Mouse (Mus musculus): Measurements from ENCODE around the gene Tuba1a.
"Not testable (repeated sequence)": the region's sequence is repeated elsewhere in the genome, so short reads cannot be mapped to it uniquely, and the experiment has no call there.

The Tuba1a gene

DNA sequence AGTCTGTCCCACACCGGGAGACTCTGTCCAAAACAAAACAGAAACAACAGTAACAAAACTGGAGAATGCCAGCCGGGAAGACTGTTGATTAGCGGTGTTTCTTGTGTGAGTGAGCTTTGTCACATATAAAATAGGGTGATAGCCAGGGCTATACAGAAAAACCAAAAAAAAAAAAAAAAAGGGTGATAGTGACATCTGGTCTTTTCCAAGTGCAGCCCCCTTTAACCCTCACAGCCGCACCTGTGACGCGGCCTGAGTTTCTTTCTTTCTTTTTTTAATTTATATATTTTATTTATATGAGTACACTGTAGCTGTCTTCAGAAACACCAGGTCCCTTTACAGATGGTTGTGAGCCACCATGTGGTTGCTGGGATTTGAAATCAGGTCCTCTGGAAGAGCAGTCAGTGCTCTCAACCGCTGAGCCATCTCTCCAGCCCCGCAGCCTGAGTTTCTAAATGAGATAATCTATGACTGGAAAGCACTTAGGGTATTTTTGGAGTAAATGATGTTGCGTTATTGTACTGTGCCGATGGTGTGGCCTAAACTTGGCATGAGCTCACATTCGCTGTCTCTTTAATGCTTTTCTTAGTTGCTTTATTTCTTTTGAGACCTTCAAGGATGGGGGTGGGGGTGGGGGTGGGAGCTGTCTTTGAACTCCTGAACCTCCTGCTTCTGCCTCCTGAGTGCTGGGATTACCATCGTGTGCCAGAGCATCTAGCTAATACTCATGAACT lies 32.6 kb upstream of the Tuba1a start:
- no peak for DNase-seq (ENCODE audit: low spot score in 2 of 2)

DNA sequence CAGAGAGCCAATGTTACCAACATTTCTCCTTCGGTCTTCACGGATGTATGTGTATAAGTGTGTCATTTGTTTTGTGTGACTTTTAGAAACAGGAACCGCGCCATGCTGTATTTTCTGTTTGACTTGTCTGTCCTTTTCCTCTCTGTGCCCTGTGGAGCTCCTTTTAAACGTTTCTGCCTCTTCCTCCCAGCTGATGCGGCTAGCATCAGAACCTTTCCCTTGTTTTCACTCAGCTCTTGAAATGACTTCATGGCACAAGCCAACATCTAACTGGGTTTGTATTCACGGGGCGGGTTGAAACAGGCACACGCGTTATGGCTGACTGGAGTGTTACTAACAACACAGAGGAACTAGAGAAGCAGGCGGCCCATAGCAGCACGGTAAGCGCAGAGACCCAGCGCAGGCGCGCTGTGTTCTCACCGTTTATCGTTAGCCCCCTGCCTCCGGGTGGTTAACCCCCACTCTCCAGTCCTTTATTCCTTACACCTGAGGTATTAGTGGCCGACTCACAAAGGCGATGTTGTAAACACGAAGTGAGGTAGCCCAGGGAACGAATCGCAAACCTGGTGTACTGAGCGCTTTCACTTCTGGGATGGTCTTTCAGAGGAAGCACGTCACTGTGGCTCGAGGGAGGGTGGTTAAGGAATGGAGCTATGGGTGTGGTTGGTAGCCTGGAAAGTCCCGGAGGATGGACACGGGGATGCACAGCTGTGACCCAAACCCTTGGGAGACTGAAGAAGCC lies 31.9 kb upstream of the Tuba1a start:
- DNase-seq (ENCODE audit: low spot score in 2 of 2), result peak; percentile 44 to 53

DNA sequence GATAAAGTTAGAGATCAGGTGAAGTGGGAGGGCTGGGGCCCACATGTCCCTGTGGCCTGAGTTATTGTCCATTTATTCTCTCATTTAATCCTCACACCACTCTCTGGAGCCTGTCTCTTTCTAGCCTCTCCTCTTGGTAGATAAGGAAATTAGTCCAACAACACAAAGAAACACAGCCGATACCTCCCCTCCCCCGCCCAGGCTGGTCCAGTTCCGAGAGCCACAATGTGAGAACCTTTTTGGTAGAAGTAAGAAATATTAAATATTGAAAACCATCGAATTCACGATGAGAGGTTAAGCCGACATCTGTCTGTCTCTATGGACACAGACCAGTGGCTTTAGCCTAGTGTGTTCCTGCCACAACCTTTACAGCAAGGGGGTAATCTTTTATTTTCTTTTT lies 31.2 kb upstream of the Tuba1a start:
- DNase-seq (ENCODE audit: low spot score in 2 of 2), result no peak

- DNase-seq (ENCODE audit: low spot score in 2 of 2), result no peak
Measured at GRCm38 (mm10) chr15:98983431-98984081, 30.1 kb upstream of the Tuba1a start.

- DNase-seq (ENCODE audit: low spot score in 2 of 2), result no peak
Measured at GRCm38 (mm10) chr15:98982100-98982499, 28.6 kb upstream of the Tuba1a start.

DNA sequence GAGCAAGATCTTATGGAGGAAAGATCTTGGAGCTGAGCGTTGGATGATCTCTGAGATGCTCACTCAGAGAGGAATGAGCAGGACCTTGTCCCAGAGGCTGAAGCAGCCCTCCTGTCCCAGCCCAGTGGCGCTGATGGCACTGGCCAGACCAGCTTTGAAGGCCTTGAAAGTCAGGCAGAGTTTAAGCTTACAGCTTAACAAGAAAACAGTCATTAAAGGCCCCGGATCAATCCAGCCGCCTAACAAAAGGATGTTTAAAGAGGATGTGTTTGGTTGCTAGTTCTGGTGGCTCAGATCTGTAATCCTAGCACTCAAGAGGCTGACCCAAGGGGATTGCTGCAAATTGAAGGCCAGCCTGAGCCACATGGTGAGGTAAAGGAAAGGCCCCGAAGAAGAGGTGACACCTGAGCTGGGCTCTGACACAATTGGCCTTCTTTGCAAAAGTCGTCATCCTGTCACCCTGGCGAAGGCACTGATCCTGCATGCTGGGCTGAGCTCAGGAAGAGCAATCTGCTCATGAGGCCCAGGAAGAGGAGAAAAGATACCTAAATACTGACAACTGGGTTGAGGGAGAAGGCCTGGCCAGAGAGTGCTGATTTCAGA lies 26.6 kb upstream of the Tuba1a start:
- no peak for DNase-seq (ENCODE audit: low spot score in 2 of 2)

GRCm38 (mm10) chr15:98978409-98979172 lies 25.1 kb upstream of the Tuba1a start:
- no peak for DNase-seq (ENCODE audit: low spot score in 2 of 2)

- no peak for DNase-seq (ENCODE audit: low spot score in 2 of 2)
Measured at GRCm38 (mm10) chr15:98977759-98978408, 24.4 kb upstream of the Tuba1a start.

GRCm38 (mm10) chr15:98976763-98977758 lies 23.6 kb upstream of the Tuba1a start:
- no peak for DNase-seq (ENCODE audit: low spot score in 2 of 2)

DNA sequence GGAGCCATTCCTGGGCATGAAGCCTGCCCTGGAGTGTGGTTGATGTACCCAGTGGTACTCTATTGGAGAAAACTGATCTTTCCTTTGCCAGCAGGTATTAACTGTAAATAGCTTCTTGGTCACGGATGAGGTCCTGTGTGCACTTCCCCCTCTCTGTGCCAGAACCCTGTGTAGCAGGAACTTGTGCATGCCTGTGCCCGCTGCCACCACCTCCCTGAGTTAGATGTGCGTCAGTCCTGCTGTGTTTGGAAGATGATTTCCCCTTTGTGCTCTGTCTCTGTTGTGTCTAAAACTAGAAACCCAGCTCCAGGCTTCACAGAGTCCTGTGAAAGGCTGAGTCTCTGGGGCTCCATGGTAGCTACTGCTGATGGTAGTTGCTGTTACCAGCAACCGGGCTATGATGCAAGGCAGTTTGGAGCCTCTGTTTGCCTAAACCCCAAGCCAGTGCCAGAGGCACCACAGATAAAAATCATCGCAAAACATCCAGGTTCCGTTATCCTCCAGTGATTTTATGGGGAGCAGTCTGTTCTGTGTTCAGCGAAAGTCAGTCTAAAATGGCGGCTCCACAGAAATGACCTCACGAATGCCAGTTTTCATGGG lies 19.6 kb upstream of the Tuba1a start:
- DNase-seq (ENCODE audit: low spot score in 2 of 2), result no peak

DNA sequence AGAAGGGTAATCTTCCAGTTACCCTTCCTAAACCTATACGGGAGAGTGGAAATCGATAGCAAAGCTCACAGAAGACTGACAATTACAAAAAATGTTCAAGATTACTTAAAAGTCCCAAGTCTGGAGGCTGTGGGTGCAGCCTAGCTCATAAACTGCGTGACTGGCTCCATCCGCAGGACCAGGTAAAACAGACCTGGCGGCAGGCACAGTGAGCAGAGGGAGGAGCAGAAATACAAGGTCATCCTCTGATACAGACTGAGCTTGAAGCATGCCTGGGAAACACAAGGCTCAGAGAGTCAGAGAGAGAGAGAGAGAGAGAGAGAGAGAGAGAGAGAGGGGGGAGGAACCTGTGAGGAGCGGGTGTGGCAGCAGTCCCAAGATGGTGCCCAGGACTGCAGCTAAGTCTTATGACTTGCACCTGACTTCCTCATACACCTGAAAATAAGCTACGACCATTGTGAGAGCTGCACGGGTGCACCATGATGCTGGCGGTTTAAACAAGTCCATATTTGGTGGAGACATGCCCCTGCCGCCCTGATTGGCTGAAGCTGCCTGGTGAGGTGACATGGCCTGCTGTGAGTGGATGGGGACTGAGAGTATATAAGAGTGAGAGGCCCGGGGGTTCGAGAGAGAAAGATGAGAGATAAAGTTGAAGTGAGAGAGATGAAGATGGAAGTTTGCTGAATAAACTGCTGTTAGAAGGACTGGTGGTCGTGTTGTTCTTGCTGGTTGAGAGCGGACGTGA lies 18.2 kb upstream of the Tuba1a start:
- not testable (repeated sequence) for DNase-seq (ENCODE audit: low spot score in 2 of 2)

DNA sequence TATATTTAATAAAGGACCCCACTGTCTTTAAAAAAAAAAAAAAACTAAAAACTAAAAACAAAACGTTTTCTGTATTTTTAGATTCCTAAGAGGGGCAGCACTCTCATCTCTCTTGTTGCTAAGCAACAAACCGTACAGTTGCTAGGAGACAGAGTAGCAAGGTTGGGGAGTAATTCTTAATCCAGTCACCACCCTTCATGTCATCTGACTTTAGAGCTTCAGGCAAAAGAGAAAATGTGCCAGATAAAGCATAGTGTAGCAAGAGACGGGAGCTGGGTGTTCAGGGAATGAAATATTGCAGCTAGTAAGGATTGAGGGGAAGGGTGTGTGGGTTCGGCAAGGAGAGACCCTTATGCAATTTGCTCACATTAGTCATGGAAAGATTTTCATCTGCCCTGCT lies 17.6 kb upstream of the Tuba1a start:
- no peak for DNase-seq (ENCODE audit: low spot score in 2 of 2)

GRCm38 (mm10) chr15:98969372-98970101 lies 16.0 kb upstream of the Tuba1a start:
- no peak for DNase-seq (ENCODE audit: low spot score in 2 of 2)

- no peak for DNase-seq (ENCODE audit: low spot score in 2 of 2)
Measured at GRCm38 (mm10) chr15:98968701-98969371, 15.3 kb upstream of the Tuba1a start.

DNA sequence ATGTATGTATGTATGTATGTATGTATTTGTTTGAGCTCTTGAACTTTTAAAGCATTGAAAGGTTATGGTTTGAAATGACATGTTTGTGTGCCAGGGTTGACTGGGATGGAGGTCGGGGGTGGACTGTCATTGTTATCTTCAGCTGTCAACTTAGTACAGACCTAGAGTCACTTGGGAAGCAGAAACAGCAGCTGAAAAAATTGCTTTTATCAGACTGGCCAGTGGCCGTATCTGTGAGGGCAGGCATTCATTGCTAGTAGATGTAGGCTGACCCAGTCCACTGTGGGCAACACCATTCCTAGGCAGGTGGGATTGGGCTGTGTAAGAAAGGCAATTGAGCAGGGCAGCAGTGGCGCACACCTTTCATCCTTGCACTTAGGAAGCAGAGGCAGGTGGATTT lies 6.0 kb upstream of the Tuba1a start:
- no peak for DNase-seq (ENCODE audit: low spot score in 2 of 2)

DNA sequence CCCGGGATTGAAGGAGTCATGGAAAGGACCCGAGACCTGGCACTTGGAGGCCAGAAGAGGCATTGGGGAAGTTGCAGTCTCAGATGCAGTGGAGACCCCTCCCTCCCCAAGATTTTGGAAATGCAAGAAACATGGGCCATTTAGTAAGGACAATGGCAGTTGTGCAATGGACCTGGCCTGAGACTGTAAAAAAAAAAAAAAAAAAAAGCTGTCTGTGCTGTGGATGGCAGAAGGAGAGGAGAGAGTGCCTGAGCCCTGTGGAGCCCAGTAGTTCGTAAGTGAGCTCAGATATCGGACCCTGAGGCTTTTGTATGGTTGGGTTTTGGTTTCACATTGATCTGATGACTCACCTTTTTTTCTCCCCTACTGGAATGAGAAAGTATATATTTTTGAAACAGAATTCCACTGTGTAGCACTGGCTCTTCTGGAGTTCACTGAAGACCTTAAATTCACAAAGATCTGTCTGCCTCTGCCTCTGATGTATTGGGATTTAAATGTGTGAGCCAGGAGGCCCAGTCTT lies 5.5 kb upstream of the Tuba1a start:
- no peak for DNase-seq (ENCODE audit: low spot score in 2 of 2)

- no peak for DNase-seq (ENCODE audit: low spot score in 2 of 2)
Measured at GRCm38 (mm10) chr15:98957475-98957874, 4.0 kb upstream of the Tuba1a start.
